Mouse (Mus musculus): ENCODE results near the gene Tedc1.

DNA sequence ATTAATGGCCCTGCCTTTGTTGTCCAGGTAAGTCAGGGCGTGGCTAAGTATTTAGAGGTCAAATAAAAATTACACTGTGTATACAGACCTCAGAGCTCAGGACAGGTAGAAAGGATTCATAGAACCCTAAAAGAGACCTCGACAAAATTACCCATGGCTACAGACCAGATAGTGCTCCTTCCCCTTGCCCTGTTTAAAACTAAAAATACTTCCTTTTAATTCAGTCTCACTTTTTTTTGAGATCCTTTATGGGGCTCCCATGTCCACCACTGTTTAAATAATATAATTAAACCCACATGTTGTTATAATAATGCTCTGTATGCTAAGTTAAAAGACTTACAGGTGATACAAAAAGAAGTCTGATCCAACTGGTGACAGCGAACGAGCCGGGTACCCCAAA is 55.6 kb downstream of the Tedc1 start:
- TF ChIP-seq POLR2A (IDR thresholded peaks at IDR 0.05; ENCODE audit: extremely low read depth, insufficient read depth, low read length), result no peak
- TF ChIP-seq CTCF (IDR thresholded peaks at IDR 0.05; ENCODE audit: low read depth, low read length), result no peak

Data from liver, adult 2 months (tissue).